Mouse (Mus musculus): ENCODE results near the gene Prss46. TPM values are rescaled to one million over a fixed set of nuclear protein-coding genes. Genes with fewer than 3 reads are reported as not detected.
A peak's percentile ranks its signal among the peaks of the same experiment; 100 is the strongest.

Gene Prss46
- polyA plus RNA-seq, 1 experiment: not detected

- TF ChIP-seq CTCF (IDR thresholded peaks at IDR 0.05; ENCODE audit: borderline replicate concordance, extremely low read depth, insufficient read depth, insufficient read length) (peak; percentile 72; the same call in 1 of the 2 replicates), POLR2A (IDR thresholded peaks at IDR 0.05; ENCODE audit: borderline replicate concordance, extremely low read depth, insufficient read depth, insufficient read length, poor library complexity, severe bottlenecking) (no peak)
- peak; percentile 53 for DNase-seq (ENCODE audit: low read depth)
These were observed 26.7 kb downstream of the Prss46 start for GRCm38 (mm10) chr9:110871030-110871429.

- peak; percentile 90 for DNase-seq (ENCODE audit: low read depth)
- no peak for TF ChIP-seq POLR2A (IDR thresholded peaks at IDR 0.05; ENCODE audit: borderline replicate concordance, extremely low read depth, insufficient read depth, insufficient read length, poor library complexity, severe bottlenecking)
- TF ChIP-seq CTCF (IDR thresholded peaks at IDR 0.05; ENCODE audit: borderline replicate concordance, extremely low read depth, insufficient read depth, insufficient read length): 0 out of 2 replicates have a peak, but pooled peaks have one; percentile 4
These were observed 29.7 kb downstream of the Prss46 start for GRCm38 (mm10) chr9:110873681-110874659.

- DNase-seq (ENCODE audit: low read depth): no peak
- TF ChIP-seq CTCF (IDR thresholded peaks at IDR 0.05; ENCODE audit: borderline replicate concordance, extremely low read depth, insufficient read depth, insufficient read length) (no peak), POLR2A (IDR thresholded peaks at IDR 0.05; ENCODE audit: borderline replicate concordance, extremely low read depth, insufficient read depth, insufficient read length, poor library complexity, severe bottlenecking) (no peak)
These were observed 30.4 kb downstream of the Prss46 start for GRCm38 (mm10) chr9:110874660-110875191.

GRCm38 (mm10) chr9:110875288-110875695, 31.0 kb downstream of the Prss46 start:
- no peak for DNase-seq (ENCODE audit: low read depth)
- TF ChIP-seq CTCF (IDR thresholded peaks at IDR 0.05; ENCODE audit: borderline replicate concordance, extremely low read depth, insufficient read depth, insufficient read length) (no peak), POLR2A (IDR thresholded peaks at IDR 0.05; ENCODE audit: borderline replicate concordance, extremely low read depth, insufficient read depth, insufficient read length, poor library complexity, severe bottlenecking) (no peak)

GRCm38 (mm10) chr9:110877353-110877752, 33.0 kb downstream of the Prss46 start:
- TF ChIP-seq POLR2A (IDR thresholded peaks at IDR 0.05; ENCODE audit: borderline replicate concordance, extremely low read depth, insufficient read depth, insufficient read length, poor library complexity, severe bottlenecking) (no peak), CTCF (IDR thresholded peaks at IDR 0.05; ENCODE audit: borderline replicate concordance, extremely low read depth, insufficient read depth, insufficient read length) (no peak)
- no peak for DNase-seq (ENCODE audit: low read depth)

- TF ChIP-seq POLR2A (IDR thresholded peaks at IDR 0.05; ENCODE audit: borderline replicate concordance, extremely low read depth, insufficient read depth, insufficient read length, poor library complexity, severe bottlenecking): no peak
- no peak for TF ChIP-seq CTCF (IDR thresholded peaks at IDR 0.05; ENCODE audit: borderline replicate concordance, extremely low read depth, insufficient read depth, insufficient read length)
- DNase-seq (ENCODE audit: low read depth): no peak
These were observed 33.6 kb downstream of the Prss46 start for GRCm38 (mm10) chr9:110877888-110878287.

GRCm38 (mm10) chr9:110879191-110879920, 35.0 kb downstream of the Prss46 start, which contains the start of gene Als2cl:
Als2cl (plus strand) TSS chr9:110879870.
- TF ChIP-seq POLR2A (IDR thresholded peaks at IDR 0.05; ENCODE audit: borderline replicate concordance, extremely low read depth, insufficient read depth, insufficient read length, poor library complexity, severe bottlenecking) (no peak), CTCF (IDR thresholded peaks at IDR 0.05; ENCODE audit: borderline replicate concordance, extremely low read depth, insufficient read depth, insufficient read length) (no peak)
- no peak for DNase-seq (ENCODE audit: low read depth)

GRCm38 (mm10) chr9:110879998-110880561, 35.8 kb downstream of the Prss46 start, which contains the start of gene Tmie:
Tmie (minus strand) TSS chr9:110880113.
- TF ChIP-seq CTCF (IDR thresholded peaks at IDR 0.05; ENCODE audit: borderline replicate concordance, extremely low read depth, insufficient read depth, insufficient read length) (no peak), POLR2A (IDR thresholded peaks at IDR 0.05; ENCODE audit: borderline replicate concordance, extremely low read depth, insufficient read depth, insufficient read length, poor library complexity, severe bottlenecking) (no peak)
- DNase-seq (ENCODE audit: low read depth): peak; percentile 15

- no peak for TF ChIP-seq POLR2A (IDR thresholded peaks at IDR 0.05; ENCODE audit: borderline replicate concordance, extremely low read depth, insufficient read depth, insufficient read length, poor library complexity, severe bottlenecking)
- TF ChIP-seq CTCF (IDR thresholded peaks at IDR 0.05; ENCODE audit: borderline replicate concordance, extremely low read depth, insufficient read depth, insufficient read length): no peak
These were observed 36.5 kb downstream of the Prss46 start for GRCm38 (mm10) chr9:110880772-110881171.

GRCm38 (mm10) chr9:110881953-110882352, 37.6 kb downstream of the Prss46 start:
- DNase-seq (ENCODE audit: low read depth): no peak
- TF ChIP-seq CTCF (IDR thresholded peaks at IDR 0.05; ENCODE audit: borderline replicate concordance, extremely low read depth, insufficient read depth, insufficient read length) (no peak), POLR2A (IDR thresholded peaks at IDR 0.05; ENCODE audit: borderline replicate concordance, extremely low read depth, insufficient read depth, insufficient read length, poor library complexity, severe bottlenecking) (no peak)

More at GRCm38 (mm10) chr9:110880772-110881171, 36.5 kb downstream of the Prss46 start:
- no peak for DNase-seq (ENCODE audit: low read depth)

Measured in brain, embryonic 14.5 days (tissue).